In genomic region chr1:80963838-80964237, GRCm38 (mm10) we compare ENCODE assay signal across 14 mouse cellular contexts.
A peak's percentile ranks its signal among the peaks of the same experiment; 100 is the strongest.
DNase-seq lines count a peak whose midpoint lies in the region; ATAC-seq and TF ChIP-seq lines count a peak whose summit lies in the region.
"Had no signal": no experiment of that assay in that cellular context is flagged by ENCODE, and none has a peak within 500 bp of the region (broad histone marks: within the 10 kb centered on the region; RNA-seq: fewer than 3 reads in every experiment).

No protein-coding gene starts in this region.

- no peak overlapping the region for H3K27ac ChIP-seq in midbrain, postnatal 0 days (ENCODE audit: low read depth, low read length)
- no peak overlapping the region for H3K27ac ChIP-seq in midbrain, embryonic 15.5 days
- no peak overlapping the region for H3K27ac ChIP-seq in cerebellum, adult 2 months (ENCODE audit: insufficient read depth, low read length)
- H3K27ac ChIP-seq: heart, embryonic 15.5 days; kidney, postnatal 0 days; liver, embryonic 12.5 days; midbrain, embryonic 10.5 days had no signal

- no peaks in the 10 kb centered on the region for H3K36me3 ChIP-seq in midbrain, postnatal 0 days (ENCODE audit: insufficient read depth, low read length)
- H3K36me3 ChIP-seq in midbrain, embryonic 15.5 days (replicated peaks), result no peaks in the 10 kb centered on the region
- H3K36me3 ChIP-seq: heart, embryonic 15.5 days; liver, embryonic 12.5 days; midbrain, embryonic 10.5 days had no signal

- 81% methylated on average over 1 of the region's 1 CpGs for WGBS in midbrain, postnatal 0 days
- 81% methylated on average over 1 of the region's 1 CpGs for WGBS in midbrain, embryonic 15.5 days
- 5% methylated on average over 1 of the region's 1 CpGs for WGBS in cerebellum, adult 2 months

- no peaks in the 10 kb centered on the region for H3K4me1 ChIP-seq in midbrain, postnatal 0 days (ENCODE audit: insufficient read depth, low read length)
- no peaks in the 10 kb centered on the region for H3K4me1 ChIP-seq in midbrain, embryonic 15.5 days
- no peaks in the 10 kb centered on the region for H3K4me1 ChIP-seq in cerebellum, adult 2 months (ENCODE audit: control insufficient read depth, insufficient read depth, low read length)
- H3K4me1 ChIP-seq: heart, embryonic 15.5 days; liver, embryonic 12.5 days; midbrain, embryonic 10.5 days had no signal

- peak; percentile 61 for DNase-seq in midbrain, postnatal 0 days (ENCODE audit: low spot score)
- DNase-seq in cerebellum, adult 2 months, result peak; percentile 30 to 85
- DNase-seq in layer of hippocampus, adult 18-20 months (ENCODE audit: low spot score in 2 of 2), result peak; percentile 14 to 79
- no peak for DNase-seq in urinary bladder, postnatal 25 days (ENCODE audit: low spot score)
- no peak for DNase-seq in adrenal gland, postnatal 36 days
- DNase-seq: thymus, adult 2 months had no signal

- TF ChIP-seq POLR2A in cerebellum, adult 2 months (IDR thresholded peaks at IDR 0.05; ENCODE audit: borderline replicate concordance, insufficient read depth, low read length), result no peak

- TF ChIP-seq CTCF in midbrain, postnatal 0 days (IDR thresholded peaks at IDR 0.05), result no peak
- TF ChIP-seq CTCF in cerebellum, adult 2 months (IDR thresholded peaks at IDR 0.05; ENCODE audit: borderline replicate concordance, insufficient read depth, low read depth, low read length), result no peak

- no peak overlapping the region for H3K4me2 ChIP-seq in midbrain, postnatal 0 days (ENCODE audit: low read depth, low read length, poor library complexity, severe bottlenecking)
- H3K4me2 ChIP-seq in midbrain, embryonic 15.5 days, result no peak overlapping the region
- H3K4me2 ChIP-seq: heart, embryonic 15.5 days; liver, embryonic 12.5 days had no signal

- H3K4me3 ChIP-seq in midbrain, postnatal 0 days (ENCODE audit: low read depth, low read length), result no peak overlapping the region
- H3K4me3 ChIP-seq in midbrain, embryonic 15.5 days, result no peak overlapping the region
- H3K4me3 ChIP-seq in cerebellum, adult 2 months (replicated peaks; ENCODE audit: insufficient read depth, low read depth, low read length), result no peak overlapping the region
- H3K4me3 ChIP-seq: heart, embryonic 15.5 days; liver, embryonic 12.5 days; midbrain, embryonic 10.5 days had no signal

- H3K9ac ChIP-seq in midbrain, postnatal 0 days (replicated peaks; ENCODE audit: low read length, poor library complexity, severe bottlenecking), result no peak overlapping the region
- no peak overlapping the region for H3K9ac ChIP-seq in midbrain, embryonic 15.5 days
- H3K9ac ChIP-seq: heart, embryonic 15.5 days; liver, embryonic 12.5 days had no signal

- no peaks in the 10 kb centered on the region for H3K9me3 ChIP-seq in midbrain, postnatal 0 days (ENCODE audit: low read length)
- H3K9me3 ChIP-seq in midbrain, embryonic 15.5 days, result no peaks in the 10 kb centered on the region
- H3K9me3 ChIP-seq: heart, embryonic 15.5 days; liver, embryonic 12.5 days; midbrain, embryonic 10.5 days had no signal

- H3K27me3 ChIP-seq in midbrain, postnatal 0 days (ENCODE audit: insufficient read depth, low read length), result no peaks in the 10 kb centered on the region
- no peaks in the 10 kb centered on the region for H3K27me3 ChIP-seq in midbrain, embryonic 15.5 days (replicated peaks)
- H3K27me3 ChIP-seq in cerebellum, adult 2 months (ENCODE audit: control insufficient read depth, insufficient read depth, low read length), result no peaks in the 10 kb centered on the region
- H3K27me3 ChIP-seq: heart, embryonic 15.5 days; liver, embryonic 12.5 days had no signal

- no peak for ATAC-seq in midbrain, postnatal 0 days (ENCODE audit: low FRiP score)
- ATAC-seq in midbrain, embryonic 15.5 days (replicated peaks), result no peak
- ATAC-seq in inflammation-experienced regulatory T-cells, adult 6 months, result no peak
- ATAC-seq: CD4-positive, CD25-positive, alpha-beta regulatory T cell, adult 4 months; liver, embryonic 12.5 days; lung, postnatal 0 days had no signal

Comparison
In these comparisons a context has a peak if more than half of its experiments do, and no peak if none do; other contexts are left out.
1. DNase-seq: peak in midbrain, postnatal 0 days (single experiment), cerebellum, adult 2 months (2 of 2) and layer of hippocampus, adult 18-20 months (2 of 2); none in urinary bladder, postnatal 25 days (single experiment) and adrenal gland, postnatal 36 days (0 of 2).